Mouse (Mus musculus) liver, embryonic 14.5 days (tissue): ENCODE data around the gene Scrn3.

Experiments used
- CTCF ChIP-seq: IDR thresholded peaks from 2 replicates; pipeline ENCODE4 v1.5.1; 2016; ENCODE audit warnings: antibody characterized with exemption, low read depth, control low read depth
- EP300 ChIP-seq: IDR thresholded peaks from 2 replicates; pipeline ENCODE4 v1.6.1; 2016; ENCODE audit warnings: antibody characterized with exemption, low read depth

- TF ChIP-seq CTCF (no peak), EP300 (no peak)
Measured at GRCm38 (mm10) chr2:73280356-73281047, 31.9 kb upstream of the Scrn3 start.
